Mouse (Mus musculus) limb, embryonic 11.5 days (tissue): ENCODE measurements around the gene Gli1. TPM values are rescaled to one million over a fixed set of nuclear protein-coding genes. Genes with fewer than 3 reads are reported as not detected.

ENCODE experiments used
- ATAC-seq: fragments of 200-750 bp; cut with Nextera tagmentation; 2 replicates; pipeline ENCODE4 v1.8.0; 2017; ENCODE audit warnings: low read depth; ENCODE audit not compliant: insufficient number of reproducible peaks, low FRiP score, low TSS enrichment
- DNase-seq: peaks from one replicate; pipeline ENCODE4 v3.0.0-alpha.2; 2015; ENCODE audit warnings: low spot score
- H3K27ac ChIP-seq: fragments of 300-500 bp; sonication (generic); replicated peaks from 2 replicates; pipeline ENCODE4 v1.5.1; 2014; ENCODE audit warnings: low read depth, mild to moderate bottlenecking, low read length
- H3K27me3 ChIP-seq: fragments of 300-500 bp; sonication (generic); 2 replicates; pipeline ENCODE4 v1.6.1; 2014; ENCODE audit warnings: mild to moderate bottlenecking, low read length, mixed read lengths; ENCODE audit not compliant: control insufficient read depth, insufficient read depth
- H3K36me3 ChIP-seq: fragments of 300-500 bp; sonication (generic); 2 replicates; pipeline ENCODE4 v1.6.1; 2014; ENCODE audit warnings: mild to moderate bottlenecking, low read length, moderate library complexity, mixed read lengths; ENCODE audit not compliant: control insufficient read depth, insufficient read depth
- H3K4me1 ChIP-seq: fragments of 300-500 bp; sonication (generic); 2 replicates; pipeline ENCODE4 v1.6.1; 2014; ENCODE audit warnings: low read length, mixed read lengths; ENCODE audit not compliant: control insufficient read depth, insufficient read depth
- H3K4me2 ChIP-seq: fragments of 300-500 bp; sonication (generic); 2 replicates; pipeline ENCODE4 v1.6.1; 2014; ENCODE audit warnings: low read depth, mild to moderate bottlenecking, moderate library complexity; ENCODE audit not compliant: severe bottlenecking
- H3K4me3 ChIP-seq: fragments of 300-500 bp; sonication (generic); 2 replicates; pipeline ENCODE4 v1.5.1; 2014; ENCODE audit warnings: low read depth, low read length
- H3K9ac ChIP-seq: fragments of 300-500 bp; sonication (generic); 2 replicates; pipeline ENCODE4 v1.6.1; 2014; ENCODE audit warnings: mild to moderate bottlenecking, low read length
- H3K9me3 ChIP-seq: fragments of 300-500 bp; sonication (generic); 2 replicates; pipeline ENCODE4 v1.6.1; 2016; ENCODE audit warnings: low read length; ENCODE audit not compliant: control insufficient read depth
- WGBS: fragments of 180-500 bp; shearing (Covaris S2); extraction: QIAGEN DNeasy Blood & Tissue Kit; methylation state at CpG from one replicate; pipeline ENCODE4 v1.1.7; 2014; 5-methylcytosine and 5-hydroxymethylcytosine counted together
- polyA plus RNA-seq: library from polyadenylated mRNA; unstranded; fragments of >200 nt; fragmentation: Nextera tagmentation; extraction: Ambion mirVana; gene quantifications from 2 replicates; pipeline ENCODE4 v1.2.1, GENCODE M21; 2014

Gene Gli1
- polyA plus RNA-seq, 1 experiment from 2014 or later, result 8.5 TPM

- H3K9ac ChIP-seq, result peak overlapping the region; percentile 70
- peak overlapping the region; percentile 48 for H3K4me3 ChIP-seq
- H3K9me3 ChIP-seq, result no peaks in the 10 kb centered on the region
- 0 out of 2 replicates have a peak, but pooled peaks cover 2% of the 10 kb centered on the region for H3K27me3 ChIP-seq
- peak overlapping the region; percentile 89 for H3K4me2 ChIP-seq
- H3K36me3 ChIP-seq, result no peaks in the 10 kb centered on the region
- H3K4me1 ChIP-seq, result 0 out of 2 replicates have a peak, but pooled peaks cover 3% of the 10 kb centered on the region
- WGBS, result under 1% methylated on average over 27 of the region's 27 CpGs
- ATAC-seq (no peak), DNase-seq (peak; percentile 79)
- H3K27ac ChIP-seq, result peak overlapping the region; percentile 82
Measured at GRCm38 (mm10) chr10:127340577-127341359, 1.0 kb downstream of the Gli1 start.

DNA sequence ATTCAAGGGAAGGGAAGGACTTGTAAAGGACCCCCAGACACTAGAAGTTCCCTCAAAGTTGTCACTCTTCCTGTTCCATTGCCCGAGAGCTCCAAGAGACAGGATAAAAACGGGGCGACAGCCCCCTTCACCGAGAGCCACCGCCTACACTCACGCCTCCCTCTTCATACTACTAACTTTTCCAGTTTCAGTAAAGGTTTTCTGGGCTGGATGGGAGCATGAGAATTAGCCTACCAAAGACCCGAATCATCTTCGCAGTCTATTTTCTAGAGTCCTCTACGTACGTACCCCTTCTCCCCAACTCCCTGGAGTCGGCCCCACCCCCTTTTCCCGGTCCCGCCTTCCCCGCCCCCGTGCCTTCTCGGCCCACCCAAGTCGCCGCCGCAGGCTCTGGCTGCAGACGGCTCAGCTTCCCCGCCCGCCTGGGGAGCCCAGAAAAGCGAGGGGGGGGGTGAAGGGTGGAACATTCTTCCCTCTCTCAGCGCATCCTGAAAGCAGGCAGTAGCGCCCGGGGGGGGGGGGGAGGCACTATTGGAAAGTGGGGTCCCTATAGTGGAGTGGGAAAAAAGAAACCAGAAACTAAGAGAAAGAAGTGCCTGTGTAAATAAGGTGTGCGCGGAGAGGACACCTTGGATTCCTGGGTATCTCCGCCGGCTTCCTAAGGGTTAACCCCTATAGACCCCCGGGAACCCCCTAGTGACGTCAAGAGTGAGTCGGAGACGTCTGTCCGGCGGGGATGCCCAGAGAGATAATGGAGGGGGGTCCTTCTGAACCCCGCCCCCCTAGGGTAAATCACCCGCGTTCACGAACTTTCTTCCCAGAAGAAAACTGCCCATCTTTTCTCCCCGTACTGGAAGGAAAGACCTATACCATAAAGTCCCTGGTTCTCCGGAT lies 1.8 kb downstream of the Gli1 start:
- WGBS, result under 1% methylated on average over 41 of the region's 42 CpGs

DNA sequence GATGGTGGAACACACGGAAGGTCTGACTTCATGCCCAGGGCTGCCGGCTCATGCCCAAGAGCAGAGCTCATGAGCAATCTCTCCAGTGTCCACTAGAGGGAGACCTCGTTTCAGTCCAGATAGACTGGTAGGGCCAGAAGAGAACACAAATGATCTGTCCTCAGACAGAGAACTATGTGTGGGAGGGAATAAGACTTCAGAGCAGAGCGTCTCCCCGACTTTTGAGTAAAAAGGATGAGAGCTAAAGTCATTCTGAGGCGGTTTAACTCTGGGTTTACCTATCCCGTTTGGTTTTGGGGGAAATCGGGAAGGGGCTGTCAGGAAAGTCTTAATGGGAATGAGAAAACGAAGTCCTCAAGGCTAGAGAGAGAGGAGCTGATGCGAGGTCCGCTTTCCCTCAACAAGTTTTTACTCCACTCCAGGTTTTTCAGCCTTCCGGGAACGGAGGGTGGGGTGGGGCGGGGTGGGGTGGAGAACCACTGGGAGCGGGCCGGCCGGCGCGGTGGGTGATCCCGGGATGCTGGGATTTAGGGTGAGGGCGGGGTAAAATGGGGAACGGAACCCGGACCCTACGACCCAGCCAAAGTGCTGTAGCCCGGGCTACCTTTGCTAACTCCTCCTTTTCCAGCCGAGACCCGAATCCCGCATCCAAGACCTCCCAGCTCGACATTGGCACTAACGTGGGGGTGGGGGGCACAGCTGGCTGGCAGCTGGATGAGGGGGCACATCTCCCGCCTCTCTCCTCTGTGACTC lies 2.7 kb downstream of the Gli1 start:
- H3K4me3 ChIP-seq, result peak overlapping the region; percentile 48
- peak overlapping the region; percentile 82 for H3K27ac ChIP-seq
- peak overlapping the region; percentile 70 for H3K9ac ChIP-seq
- H3K4me2 ChIP-seq, result peak overlapping the region; percentile 89
- ATAC-seq, result peak; percentile 51
- H3K9me3 ChIP-seq, result no peaks in the 10 kb centered on the region
- under 1% methylated on average over 31 of the region's 31 CpGs for WGBS
- peak; percentile 93 for DNase-seq
- H3K36me3 ChIP-seq, result 0 out of 2 replicates have a peak, but pooled peaks cover 2% of the 10 kb centered on the region
- H3K27me3 ChIP-seq, result 0 out of 2 replicates have a peak, but pooled peaks cover 2% of the 10 kb centered on the region
- H3K4me1 ChIP-seq, result 0 out of 2 replicates have a peak, but pooled peaks cover 3% of the 10 kb centered on the region

More for the DNA sequence above, 1.8 kb downstream of the Gli1 start:
- Histone ChIP-seq H3K4me1 (0 out of 2 replicates have a peak, but pooled peaks cover 3% of the 10 kb centered on the region), H3K4me3 (peak overlapping the region; percentile 48), H3K9me3 (no peaks in the 10 kb centered on the region), H3K27ac (peak overlapping the region; percentile 82), H3K9ac (peak overlapping the region; percentile 70), H3K27me3 (0 out of 2 replicates have a peak, but pooled peaks cover 2% of the 10 kb centered on the region), H3K36me3 (0 out of 2 replicates have a peak, but pooled peaks cover 2% of the 10 kb centered on the region), H3K4me2 (peak overlapping the region; percentile 89)
- ATAC-seq, result peak; percentile 19; the same call in 1 of the 2 replicates
- peak; percentile 87 for DNase-seq

- no peak overlapping the region for H3K4me2 ChIP-seq
- H3K27ac ChIP-seq, result no peak overlapping the region
- WGBS, result 81% methylated on average over 6 of the region's 6 CpGs
- 0 out of 2 replicates have a peak, but pooled peaks cover 3% of the 10 kb centered on the region for H3K4me1 ChIP-seq
- H3K36me3 ChIP-seq, result 0 out of 2 replicates have a peak, but pooled peaks cover 2% of the 10 kb centered on the region
- no peak for DNase-seq
- H3K9me3 ChIP-seq, result no peaks in the 10 kb centered on the region
- H3K9ac ChIP-seq, result no peak overlapping the region
- 0 out of 2 replicates have a peak, but pooled peaks cover 2% of the 10 kb centered on the region for H3K27me3 ChIP-seq
- ATAC-seq, result no peak
- H3K4me3 ChIP-seq, result no peak overlapping the region
Measured at GRCm38 (mm10) chr10:127337536-127338099, 4.2 kb downstream of the Gli1 start.

DNA sequence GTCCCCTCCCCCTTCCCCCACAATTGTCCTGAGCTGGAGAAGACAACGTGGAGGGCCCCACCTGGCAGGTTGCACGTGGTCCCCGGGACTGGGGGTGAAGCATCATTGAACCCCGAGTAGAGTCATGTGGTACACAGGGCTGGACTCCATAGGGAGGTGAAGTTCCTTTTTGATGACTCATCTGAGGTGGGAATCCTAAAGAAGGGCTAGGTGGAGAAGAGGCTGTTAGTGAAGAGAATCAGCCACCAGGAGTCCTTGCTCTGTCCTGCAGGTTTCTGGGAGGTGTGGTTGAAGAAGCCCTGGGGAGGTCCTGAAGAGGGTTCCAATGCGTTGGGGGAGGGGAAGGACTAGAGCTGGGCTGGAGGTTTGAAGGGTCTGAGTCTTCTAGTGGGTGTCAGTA lies 4.8 kb downstream of the Gli1 start:
- 0 out of 2 replicates have a peak, but pooled peaks cover 2% of the 10 kb centered on the region for H3K27me3 ChIP-seq
- H3K27ac ChIP-seq, result no peak overlapping the region
- 0 out of 2 replicates have a peak, but pooled peaks cover 5% of the 10 kb centered on the region for H3K36me3 ChIP-seq
- no peaks in the 10 kb centered on the region for H3K9me3 ChIP-seq
- H3K4me2 ChIP-seq, result no peak overlapping the region
- DNase-seq (no peak), ATAC-seq (no peak)
- no peak overlapping the region for H3K4me3 ChIP-seq
- H3K4me1 ChIP-seq, result 0 out of 2 replicates have a peak, but pooled peaks cover 3% of the 10 kb centered on the region
- no peak overlapping the region for H3K9ac ChIP-seq
- WGBS, result 67% methylated on average over 5 of the region's 5 CpGs

DNA sequence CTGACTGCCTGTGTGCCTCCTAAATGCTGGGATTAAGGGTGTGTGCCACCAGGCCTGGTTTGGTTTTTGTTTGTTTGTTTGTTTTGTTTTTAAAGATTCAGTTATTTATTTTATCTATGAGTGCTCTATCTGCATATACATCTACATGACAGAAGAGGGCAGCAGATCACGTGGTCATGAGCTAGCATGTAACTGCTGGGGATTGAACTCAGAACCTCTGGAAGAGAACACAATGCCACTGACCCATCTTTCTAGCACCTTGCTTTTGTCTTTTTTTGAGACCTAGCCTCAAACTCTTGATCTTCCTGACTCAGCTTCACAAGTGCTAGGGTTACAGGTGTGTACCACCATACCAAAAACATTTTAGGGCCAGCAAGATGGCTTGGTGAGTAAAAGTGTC lies 6.5 kb downstream of the Gli1 start:
- no peak overlapping the region for H3K9ac ChIP-seq
- 0 out of 2 replicates have a peak, but pooled peaks cover 5% of the 10 kb centered on the region for H3K36me3 ChIP-seq
- H3K9me3 ChIP-seq, result no peaks in the 10 kb centered on the region
- 68% methylated on average over 1 of the region's 1 CpGs for WGBS
- H3K4me2 ChIP-seq, result no peak overlapping the region
- no peak for ATAC-seq
- H3K4me1 ChIP-seq, result 0 out of 2 replicates have a peak, but pooled peaks cover 3% of the 10 kb centered on the region
- H3K27ac ChIP-seq, result no peak overlapping the region
- 0 out of 2 replicates have a peak, but pooled peaks cover under 1% of the 10 kb centered on the region for H3K27me3 ChIP-seq
- DNase-seq, result no peak
- H3K4me3 ChIP-seq, result no peak overlapping the region

DNA sequence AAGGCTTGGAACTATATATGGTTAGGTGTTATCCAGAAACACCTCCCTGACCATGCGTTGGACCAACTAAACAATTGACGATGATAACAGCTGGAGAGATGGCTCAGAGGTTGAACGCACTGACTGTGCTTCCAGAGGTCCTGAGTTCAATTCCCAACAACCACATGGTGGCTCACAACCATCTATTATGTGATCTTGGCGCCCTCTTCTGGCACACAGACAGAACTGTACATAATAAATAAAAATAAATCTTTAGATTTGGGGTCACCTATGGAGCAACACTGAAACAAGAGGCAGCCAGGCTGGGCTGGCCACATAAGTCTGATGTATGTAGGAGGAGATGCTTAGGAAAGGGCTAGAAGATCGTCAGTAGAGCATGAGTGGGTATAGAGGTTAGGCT lies 8.6 kb downstream of the Gli1 start:
- H3K36me3 ChIP-seq, result peaks cover 5% of the 10 kb centered on the region; the same call in 1 of the 2 replicates
- no peaks in the 10 kb centered on the region for H3K27me3 ChIP-seq
- H3K4me3 ChIP-seq, result no peak overlapping the region
- H3K27ac ChIP-seq, result no peak overlapping the region
- ATAC-seq (no peak), DNase-seq (no peak)
- H3K4me1 ChIP-seq, result no peaks in the 10 kb centered on the region
- 70% methylated on average over 5 of the region's 5 CpGs for WGBS
- no peaks in the 10 kb centered on the region for H3K9me3 ChIP-seq
- H3K4me2 ChIP-seq, result no peak overlapping the region
- H3K9ac ChIP-seq, result no peak overlapping the region
